Mouse (Mus musculus) natural killer cell, adult 2 months (primary cell): ENCODE measurements around the gene Usp18.

Source experiments
- DNase-seq, 2 experiments: peaks; one replicate each; pipeline ENCODE4 v3.0.0; 2022; ENCODE audit warnings: low spot score in 2 of 2

The Usp18 gene

GRCm38 (mm10) chr6:121245127-121246036 lies at the start of gene Usp18:
TSS of gene Usp18 (plus strand) at chr6:121245906.
- DNase-seq: peak; percentile 84 to 87

- no peak for DNase-seq
Measured at GRCm38 (mm10) chr6:121197807-121198365, 47.8 kb upstream of the Usp18 start.

- no peak for DNase-seq
Measured at GRCm38 (mm10) chr6:121200458-121200857, 45.2 kb upstream of the Usp18 start.

- DNase-seq: no peak
Measured at GRCm38 (mm10) chr6:121202026-121202425, 43.7 kb upstream of the Usp18 start.

GRCm38 (mm10) chr6:121206481-121206880 lies 39.2 kb upstream of the Usp18 start:
- no peak for DNase-seq

GRCm38 (mm10) chr6:121209584-121209983 lies 36.1 kb upstream of the Usp18 start:
- DNase-seq: no peak

GRCm38 (mm10) chr6:121210149-121210925 lies 35.4 kb upstream of the Usp18 start, which contains the start of gene Tuba8:
TSS of gene Tuba8 (plus strand) at chr6:121210696.
- peak; percentile 40 to 51 for DNase-seq

GRCm38 (mm10) chr6:121210926-121211289 lies 34.8 kb upstream of the Usp18 start:
- DNase-seq: no peak

- no peak for DNase-seq
Measured at GRCm38 (mm10) chr6:121211743-121212142, 34.0 kb upstream of the Usp18 start.

- no peak for DNase-seq
Measured at GRCm38 (mm10) chr6:121212988-121213387, 32.7 kb upstream of the Usp18 start.

- no peak for DNase-seq
Measured at GRCm38 (mm10) chr6:121214221-121214620, 31.5 kb upstream of the Usp18 start.

GRCm38 (mm10) chr6:121214667-121215330 lies 30.9 kb upstream of the Usp18 start:
- DNase-seq: peak; percentile 22 to 42

- no peak for DNase-seq
Measured at GRCm38 (mm10) chr6:121215336-121215735, 30.4 kb upstream of the Usp18 start.

GRCm38 (mm10) chr6:121215896-121216295 lies 29.8 kb upstream of the Usp18 start:
- DNase-seq: no peak

- DNase-seq: no peak
Measured at GRCm38 (mm10) chr6:121216589-121217255, 29.0 kb upstream of the Usp18 start.

- no peak for DNase-seq
Measured at GRCm38 (mm10) chr6:121218002-121218401, 27.7 kb upstream of the Usp18 start.

GRCm38 (mm10) chr6:121219406-121219805 lies 26.3 kb upstream of the Usp18 start:
- no peak for DNase-seq

- no peak for DNase-seq
Measured at GRCm38 (mm10) chr6:121220181-121220580, 25.5 kb upstream of the Usp18 start.

GRCm38 (mm10) chr6:121221876-121222597 lies 23.7 kb upstream of the Usp18 start:
- DNase-seq: no peak

GRCm38 (mm10) chr6:121223001-121223400 lies 22.7 kb upstream of the Usp18 start:
- DNase-seq: no peak

GRCm38 (mm10) chr6:121224067-121224466 lies 21.6 kb upstream of the Usp18 start:
- no peak for DNase-seq
